Mouse (Mus musculus) MEL (cell line): Measurements from ENCODE around the gene Gm10770. TPM values are rescaled to one million over a fixed set of nuclear protein-coding genes. Genes with fewer than 3 reads are reported as not detected.
"Not testable (repeated sequence)": the region's sequence is repeated elsewhere in the genome, so short reads cannot be mapped to it uniquely, and the experiment has no call there.

Experiments used
- DNase-seq: peaks from one replicate; pipeline ENCODE4 v3.0.0; 2011; ENCODE audit warnings: low read depth, low spot score
- H3K27ac ChIP-seq: 2 replicates; pipeline ENCODE4 v1.5.1; 2012; ENCODE audit warnings: low read depth, mild to moderate bottlenecking, control low read depth, low read length, moderate library complexity; ENCODE audit not compliant: control insufficient read depth
- H3K27me3 ChIP-seq, 2 experiments: fragments of 150-350 bp in 1 of 2; sonication (generic) in 1 of 2; 2 replicates each; pipeline ENCODE4 v1.6.1; 2012; ENCODE audit warnings: low read length in 2 of 2, mild to moderate bottlenecking in 2 of 2, improper control_type of control experiment in 1 of 2, moderate library complexity in 1 of 2; ENCODE audit not compliant: insufficient read depth in 2 of 2, control insufficient read depth in 1 of 2
- H3K36me3 ChIP-seq, 2 experiments: 2 replicates each; pipeline ENCODE4 v1.6.1; 2012 to 2014; ENCODE audit warnings: low read length in 2 of 2, improper control_type of control experiment in 1 of 2, inconsistent platforms in 1 of 2, mild to moderate bottlenecking in 1 of 2; ENCODE audit not compliant: insufficient read depth in 2 of 2, control insufficient read depth in 1 of 2
- H3K4me1 ChIP-seq, 2 experiments: fragments of 150-350 bp in 1 of 2; sonication (generic) in 1 of 2; 2 replicates each; pipeline ENCODE4 v1.6.1; 2012; ENCODE audit warnings: low read length in 2 of 2, improper control_type of control experiment in 1 of 2, mild to moderate bottlenecking in 1 of 2; ENCODE audit not compliant: insufficient read depth in 2 of 2, control insufficient read depth in 1 of 2
- H3K4me3 ChIP-seq, 2 experiments: fragments of 150-350 bp in 1 of 2; sonication (generic) in 1 of 2; 2 replicates each; pipeline ENCODE4 v1.5.1; 2012; ENCODE audit warnings: low read depth in 2 of 2, low read length in 2 of 2, mild to moderate bottlenecking in 2 of 2, moderate library complexity in 2 of 2, control low read depth in 1 of 2, improper control_type of control experiment in 1 of 2; ENCODE audit not compliant: control insufficient read depth in 1 of 2, insufficient read depth in 1 of 2
- H3K79me2 ChIP-seq: 2 replicates; pipeline ENCODE4 v1.6.1; 2012; ENCODE audit warnings: mild to moderate bottlenecking, low read length, moderate library complexity; ENCODE audit not compliant: control insufficient read depth, poor library complexity, insufficient read depth
- H3K9ac ChIP-seq: 2 replicates; pipeline ENCODE4 v1.6.1; 2012; ENCODE audit warnings: low read depth, mild to moderate bottlenecking, control low read depth, low read length, moderate library complexity; ENCODE audit not compliant: control insufficient read depth, poor library complexity, severe bottlenecking
- H3K9me3 ChIP-seq: fragments of 150-350 bp; sonication (generic); replicated peaks from 2 replicates; pipeline ENCODE4 v1.6.1; 2012; ENCODE audit warnings: mild to moderate bottlenecking, low read length, improper control_type of control experiment, moderate library complexity; ENCODE audit not compliant: insufficient read depth
- ELF1 ChIP-seq: IDR thresholded peaks from 2 replicates; pipeline ENCODE4 v1.6.1; 2014; ENCODE audit warnings: low read depth, mild to moderate bottlenecking, inconsistent platforms, low read length, improper control_type of control experiment, moderate library complexity
- HCFC1 ChIP-seq: IDR thresholded peaks from 2 replicates; pipeline ENCODE4 v1.6.1; 2012; ENCODE audit warnings: low read depth, mild to moderate bottlenecking, inconsistent platforms, low read length, improper control_type of control experiment, moderate library complexity
- MAX ChIP-seq: IDR thresholded peaks from 2 replicates; pipeline ENCODE4 v1.6.1; 2011; ENCODE audit warnings: low read length, improper control_type of control experiment
- MXI1 ChIP-seq: IDR thresholded peaks from 2 replicates; pipeline ENCODE4 v1.6.1; 2011; ENCODE audit warnings: mild to moderate bottlenecking, low read depth, low read length, improper control_type of control experiment
- NELFE ChIP-seq: IDR thresholded peaks from 2 replicates; pipeline ENCODE4 v1.6.1; 2011; ENCODE audit warnings: low read depth, low read length, improper control_type of control experiment
- POLR2A ChIP-seq, 2 experiments: IDR thresholded peaks; 2 replicates each; pipeline ENCODE4 v1.6.1; 2011 to 2012; ENCODE audit warnings: low read length in 2 of 2, mild to moderate bottlenecking in 2 of 2, control low read depth in 1 of 2, improper control_type of control experiment in 1 of 2, low read depth in 1 of 2, moderate library complexity in 1 of 2; ENCODE audit not compliant: control insufficient read depth in 1 of 2, insufficient read depth in 1 of 2, poor library complexity in 1 of 2
- SIN3A ChIP-seq: IDR thresholded peaks from 2 replicates; pipeline ENCODE4 v1.6.1; 2012; ENCODE audit warnings: low read length, improper control_type of control experiment, inconsistent platforms
- TBP ChIP-seq: IDR thresholded peaks from 2 replicates; pipeline ENCODE4 v1.8.0; 2011; ENCODE audit warnings: low read depth, low read length, improper control_type of control experiment
- polyA plus RNA-seq, 2 experiments: library from polyadenylated mRNA; stranded (reverse) in 1 of 2; unstranded in 1 of 2; fragments of >175 nt in 1 of 2; fragments of >200 nt in 1 of 2; gene quantifications; 2 replicates each; pipeline versions ENCODE4 v1.2.1 to v1.2.4; 2012; ENCODE audit warnings: low replicate concordance in 2 of 2, low read depth in 1 of 2; ENCODE audit not compliant: insufficient read length in 2 of 2, insufficient read depth in 1 of 2, missing spikeins in 1 of 2
- total RNA-seq: library from RNA; depleted of rRNA; stranded (reverse); fragments of 300-350 nt; gene quantifications from 2 replicates; pipeline ENCODE4 v1.2.3, GENCODE M21; 2012; rRNA removed

Gm10770 gene
- not detected in 2 replicates for total RNA-seq
- not detected for polyA plus RNA-seq

- H3K27me3 ChIP-seq, H3K4me1 ChIP-seq, H3K79me2 ChIP-seq, H3K36me3 ChIP-seq, H3K9ac ChIP-seq, H3K27ac ChIP-seq, H3K9me3 ChIP-seq, DNase-seq, H3K4me3 ChIP-seq: not testable (repeated sequence)
Observed at GRCm38 (mm10) chr2:150179579-150179978, at the start of gene Gm10770. Gene Gm10770, minus strand, starts transcription at chr2:150179679.

GRCm38 (mm10) chr2:150223263-150223662 lies 43.8 kb upstream of the Gm10770 start:
- not testable (repeated sequence) for H3K79me2 ChIP-seq, H3K4me3 ChIP-seq, H3K4me1 ChIP-seq, H3K27me3 ChIP-seq, H3K9me3 ChIP-seq, H3K36me3 ChIP-seq, DNase-seq, H3K9ac ChIP-seq, H3K27ac ChIP-seq

- not testable (repeated sequence) for H3K36me3 ChIP-seq, H3K4me1 ChIP-seq, DNase-seq, H3K9me3 ChIP-seq, H3K27ac ChIP-seq, H3K9ac ChIP-seq, H3K79me2 ChIP-seq, H3K27me3 ChIP-seq, H3K4me3 ChIP-seq
Observed at GRCm38 (mm10) chr2:150218363-150218725, 38.9 kb upstream of the Gm10770 start.

GRCm38 (mm10) chr2:150217600-150218362 lies 38.3 kb upstream of the Gm10770 start, which contains the start of gene Zfp937:
Gene Zfp937, plus strand, starts transcription at chr2:150218073.
- not testable (repeated sequence) for H3K79me2 ChIP-seq, H3K27ac ChIP-seq, H3K4me1 ChIP-seq, DNase-seq, H3K4me3 ChIP-seq, H3K27me3 ChIP-seq, H3K9me3 ChIP-seq, H3K36me3 ChIP-seq, H3K9ac ChIP-seq

GRCm38 (mm10) chr2:150181570-150181999 lies 2.1 kb upstream of the Gm10770 start, which contains the start of gene Gm14139:
Gene Gm14139, plus strand, starts transcription at chr2:150181755.
- H3K79me2 ChIP-seq, H3K27me3 ChIP-seq, H3K9me3 ChIP-seq, H3K36me3 ChIP-seq, H3K4me1 ChIP-seq: not testable (repeated sequence)
- peak within 1 kb of the TSS; percentile 68 for H3K9ac ChIP-seq
- peak; percentile 27; the same call in 1 of the 2 replicates for TF ChIP-seq MAX
- TF ChIP-seq SIN3A = peak; percentile 60
- peak; percentile 60; the same call in 1 of the 2 replicates for TF ChIP-seq HCFC1
- peak in 1 of 2 experiments; percentile 63; a peak in 2 of 4 replicates for TF ChIP-seq POLR2A (IDR thresholded peaks at IDR 0.05; ENCODE audit: control insufficient read depth in 1 of 2, insufficient read depth in 1 of 2, low read depth in 1 of 2, low read length in 2 of 2, poor library complexity in 1 of 2)
- TF ChIP-seq ELF1 = peak; percentile 19; the same call in 1 of the 2 replicates
- peak; percentile 41; the same call in 1 of the 2 replicates for TF ChIP-seq NELFE
- peak; percentile 57; the same call in 1 of the 2 replicates for TF ChIP-seq MXI1
- 0 out of 2 replicates have a peak, but pooled peaks have one; percentile 31 for TF ChIP-seq TBP
- peak; percentile 75 for DNase-seq
- peak within 1 kb of the TSS; percentile 63 to 80 for H3K4me3 ChIP-seq
- peak within 1 kb of the TSS; percentile 57 for H3K27ac ChIP-seq
